Mouse (Mus musculus): ENCODE data around the gene Esp23.
"Not testable (repeated sequence)": the region's sequence is repeated elsewhere in the genome, so short reads cannot be mapped to it uniquely, and the experiment has no call there.

Esp23 gene

GRCm38 (mm10) chr17:39076937-39077336, at the start of gene Esp23:
Esp23 (minus strand) TSS chr17:39077037.
- no peak for DNase-seq (ENCODE audit: low read depth)

- DNase-seq (ENCODE audit: low read depth), result not testable (repeated sequence)
Measured at GRCm38 (mm10) chr17:39107126-39107525, 30.3 kb upstream of the Esp23 start.

- no peak for DNase-seq (ENCODE audit: low read depth)
Measured at GRCm38 (mm10) chr17:39095034-39095433, 18.2 kb upstream of the Esp23 start, which contains the start of gene Esp22. Esp22 (plus strand) TSS chr17:39095334.

DNA sequence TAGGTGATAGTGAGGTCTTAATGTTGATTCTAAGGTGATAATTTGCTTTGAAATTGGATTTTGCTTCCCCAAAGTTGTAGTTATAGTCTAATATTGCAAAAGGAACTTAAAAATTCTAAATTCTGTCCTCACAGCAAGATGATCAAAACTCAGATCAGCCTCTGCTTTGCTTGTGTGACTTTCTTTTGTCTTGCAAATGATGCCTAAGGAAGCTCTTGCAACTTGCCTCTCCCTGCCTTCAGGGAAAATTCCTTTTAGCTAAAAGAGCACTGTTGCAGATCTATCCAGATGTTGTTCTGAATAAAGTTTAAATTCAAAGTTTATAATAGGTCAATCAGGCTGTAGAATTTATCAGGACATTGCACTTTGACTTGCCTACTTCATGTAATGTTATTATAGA, 13.2 kb downstream of the Esp23 start:
- DNase-seq (ENCODE audit: low read depth), result no peak

GRCm38 (mm10) chr17:39043241-39043640, 33.6 kb downstream of the Esp23 start, which contains the start of gene Gm21903:
Gm21903 (minus strand) TSS chr17:39043341.
- no peak for DNase-seq (ENCODE audit: low read depth)

GRCm38 (mm10) chr17:39036395-39036794, 40.4 kb downstream of the Esp23 start, which contains the start of gene Esp24:
Esp24 (plus strand) TSS chr17:39036695.
- DNase-seq (ENCODE audit: low read depth), result not testable (repeated sequence)
